Mouse (Mus musculus): ENCODE measurements around the gene Lrig3. TPM values are rescaled to one million over a fixed set of nuclear protein-coding genes. Genes with fewer than 3 reads are reported as not detected.
A peak's percentile ranks its signal among the peaks of the same experiment; 100 is the strongest.

Lrig3 gene
- polyA plus RNA-seq, 1 experiment = 4.4 TPM

GRCm38 (mm10) chr10:125951633-125952032, 14.3 kb upstream of the Lrig3 start:
- H3K4me1 ChIP-seq (ENCODE audit: control insufficient read depth, insufficient read depth, low read length) = no peaks in the 10 kb centered on the region; the same call in 1 of the 2 replicates
- H3K27me3 ChIP-seq (ENCODE audit: control insufficient read depth, insufficient read depth, low read length) = no peaks in the 10 kb centered on the region
- H3K4me3 ChIP-seq (replicated peaks; ENCODE audit: insufficient read depth, low read depth, low read length) = no peak overlapping the region
- 89% methylated on average over 5 of the region's 5 CpGs for WGBS
- TF ChIP-seq POLR2A (IDR thresholded peaks at IDR 0.05; ENCODE audit: borderline replicate concordance, insufficient read depth, low read length) (no peak), CTCF (IDR thresholded peaks at IDR 0.05; ENCODE audit: borderline replicate concordance, insufficient read depth, low read depth, low read length) (no peak)
- DNase-seq = no peak
- no peak overlapping the region for H3K27ac ChIP-seq (ENCODE audit: insufficient read depth, low read length)

GRCm38 (mm10) chr10:125954343-125954742, 11.6 kb upstream of the Lrig3 start:
- Histone ChIP-seq H3K4me1 (ENCODE audit: control insufficient read depth, insufficient read depth, low read length) (no peaks in the 10 kb centered on the region), H3K27ac (ENCODE audit: insufficient read depth, low read length) (no peak overlapping the region), H3K27me3 (ENCODE audit: control insufficient read depth, insufficient read depth, low read length) (no peaks in the 10 kb centered on the region), H3K4me3 (replicated peaks; ENCODE audit: insufficient read depth, low read depth, low read length) (no peak overlapping the region)
- TF ChIP-seq CTCF (IDR thresholded peaks at IDR 0.05; ENCODE audit: borderline replicate concordance, insufficient read depth, low read depth, low read length) (no peak), POLR2A (IDR thresholded peaks at IDR 0.05; ENCODE audit: borderline replicate concordance, insufficient read depth, low read length) (no peak)
- WGBS = 64% methylated on average over 7 of the region's 7 CpGs
- no peak for DNase-seq

- Histone ChIP-seq H3K27me3 (ENCODE audit: control insufficient read depth, insufficient read depth, low read length) (no peaks in the 10 kb centered on the region), H3K27ac (ENCODE audit: insufficient read depth, low read length) (no peak overlapping the region), H3K4me3 (replicated peaks; ENCODE audit: insufficient read depth, low read depth, low read length) (no peak overlapping the region), H3K4me1 (ENCODE audit: control insufficient read depth, insufficient read depth, low read length) (no peaks in the 10 kb centered on the region)
- no peak for DNase-seq
- no peak for TF ChIP-seq POLR2A (IDR thresholded peaks at IDR 0.05; ENCODE audit: borderline replicate concordance, insufficient read depth, low read length)
- no peak for TF ChIP-seq CTCF (IDR thresholded peaks at IDR 0.05; ENCODE audit: borderline replicate concordance, insufficient read depth, low read depth, low read length)
- 17% methylated on average over 12 of the region's 12 CpGs for WGBS
Observed at GRCm38 (mm10) chr10:125954747-125955530, 11.0 kb upstream of the Lrig3 start.

- TF ChIP-seq CTCF (IDR thresholded peaks at IDR 0.05; ENCODE audit: borderline replicate concordance, insufficient read depth, low read depth, low read length) = no peak
- TF ChIP-seq POLR2A (IDR thresholded peaks at IDR 0.05; ENCODE audit: borderline replicate concordance, insufficient read depth, low read length) = no peak
- Histone ChIP-seq H3K27ac (ENCODE audit: insufficient read depth, low read length) (no peak overlapping the region), H3K4me1 (ENCODE audit: control insufficient read depth, insufficient read depth, low read length) (no peaks in the 10 kb centered on the region), H3K4me3 (replicated peaks; ENCODE audit: insufficient read depth, low read depth, low read length) (no peak overlapping the region), H3K27me3 (ENCODE audit: control insufficient read depth, insufficient read depth, low read length) (no peaks in the 10 kb centered on the region)
- WGBS = 78% methylated on average over 9 of the region's 9 CpGs
- no peak for DNase-seq
Observed at GRCm38 (mm10) chr10:125961411-125962107, 4.4 kb upstream of the Lrig3 start.

GRCm38 (mm10) chr10:125964709-125965108, 1.3 kb upstream of the Lrig3 start:
- 85% methylated on average over 3 of the region's 3 CpGs for WGBS
- H3K4me3 ChIP-seq (replicated peaks; ENCODE audit: insufficient read depth, low read depth, low read length) = no peak overlapping the region
- no peaks in the 10 kb centered on the region for H3K4me1 ChIP-seq (ENCODE audit: control insufficient read depth, insufficient read depth, low read length)
- no peak overlapping the region for H3K27ac ChIP-seq (ENCODE audit: insufficient read depth, low read length)
- TF ChIP-seq CTCF (IDR thresholded peaks at IDR 0.05; ENCODE audit: borderline replicate concordance, insufficient read depth, low read depth, low read length) = no peak
- TF ChIP-seq POLR2A (IDR thresholded peaks at IDR 0.05; ENCODE audit: borderline replicate concordance, insufficient read depth, low read length) = no peak
- H3K27me3 ChIP-seq (ENCODE audit: control insufficient read depth, insufficient read depth, low read length) = no peaks in the 10 kb centered on the region
- no peak for DNase-seq

GRCm38 (mm10) chr10:125966481-125967251, 698 bp downstream of the Lrig3 start:
- Histone ChIP-seq H3K4me1 (ENCODE audit: control insufficient read depth, insufficient read depth, low read length) (no peaks in the 10 kb centered on the region), H3K4me3 (replicated peaks; ENCODE audit: insufficient read depth, low read depth, low read length) (peak overlapping the region; percentile 84), H3K27me3 (ENCODE audit: control insufficient read depth, insufficient read depth, low read length) (no peaks in the 10 kb centered on the region), H3K27ac (ENCODE audit: insufficient read depth, low read length) (no peak overlapping the region)
- 2% methylated on average over 59 of the region's 59 CpGs for WGBS
- DNase-seq = peak; percentile 5 to 17
- TF ChIP-seq POLR2A (IDR thresholded peaks at IDR 0.05; ENCODE audit: borderline replicate concordance, insufficient read depth, low read length) = no peak
- TF ChIP-seq CTCF (IDR thresholded peaks at IDR 0.05; ENCODE audit: borderline replicate concordance, insufficient read depth, low read depth, low read length) = no peak

GRCm38 (mm10) chr10:125967436-125968160, 1.6 kb downstream of the Lrig3 start:
- no peak overlapping the region for H3K4me3 ChIP-seq (replicated peaks; ENCODE audit: insufficient read depth, low read depth, low read length)
- no peaks in the 10 kb centered on the region for H3K27me3 ChIP-seq (ENCODE audit: control insufficient read depth, insufficient read depth, low read length)
- TF ChIP-seq POLR2A (IDR thresholded peaks at IDR 0.05; ENCODE audit: borderline replicate concordance, insufficient read depth, low read length) = no peak
- no peak for TF ChIP-seq CTCF (IDR thresholded peaks at IDR 0.05; ENCODE audit: borderline replicate concordance, insufficient read depth, low read depth, low read length)
- DNase-seq = no peak
- WGBS = 47% methylated on average over 14 of the region's 14 CpGs
- no peaks in the 10 kb centered on the region for H3K4me1 ChIP-seq (ENCODE audit: control insufficient read depth, insufficient read depth, low read length)
- H3K27ac ChIP-seq (ENCODE audit: insufficient read depth, low read length) = no peak overlapping the region

Data from cerebellum, adult 2 months (tissue).